Mouse (Mus musculus) forebrain, embryonic 16.5 days (tissue): ENCODE data around the gene Trim68. TPM values are rescaled to one million over a fixed set of nuclear protein-coding genes. Genes with fewer than 3 reads are reported as not detected.

ENCODE experiments used
- ATAC-seq: fragments of 200-750 bp; cut with Nextera tagmentation; 2 replicates; pipeline ENCODE4 v1.8.0; 2017; ENCODE audit warnings: mild to moderate bottlenecking, moderate library complexity
- H3K27ac ChIP-seq: fragments of 300-500 bp; sonication (generic); 2 replicates; pipeline ENCODE4 v1.5.1; 2014; ENCODE audit warnings: low read length, control low read depth
- H3K27me3 ChIP-seq: fragments of 300-500 bp; sonication (generic); replicated peaks from 2 replicates; pipeline ENCODE4 v1.6.1; 2014; ENCODE audit warnings: low read length; ENCODE audit not compliant: control insufficient read depth, insufficient read depth
- H3K36me3 ChIP-seq: fragments of 300-500 bp; sonication (generic); 2 replicates; pipeline ENCODE4 v1.6.1; 2014; ENCODE audit not compliant: control insufficient read depth, insufficient read depth
- H3K4me1 ChIP-seq: fragments of 300-500 bp; sonication (generic); replicated peaks from 2 replicates; pipeline ENCODE4 v1.6.1; 2014; ENCODE audit warnings: low read length; ENCODE audit not compliant: control insufficient read depth, insufficient read depth
- H3K4me2 ChIP-seq: fragments of 300-500 bp; sonication (generic); 2 replicates; pipeline ENCODE4 v1.6.1; 2014; ENCODE audit warnings: mild to moderate bottlenecking, low read length, control low read depth
- H3K4me3 ChIP-seq: fragments of 300-500 bp; sonication (generic); replicated peaks from 2 replicates; pipeline ENCODE4 v1.5.1; 2014; ENCODE audit warnings: mild to moderate bottlenecking, low read length, control low read depth
- H3K9ac ChIP-seq: fragments of 300-500 bp; sonication (generic); replicated peaks from 2 replicates; pipeline ENCODE4 v1.6.1; 2014; ENCODE audit warnings: low read depth, low read length, control low read depth
- H3K9me3 ChIP-seq: fragments of 300-500 bp; sonication (generic); 2 replicates; pipeline ENCODE4 v1.6.1; 2016; ENCODE audit warnings: low read length; ENCODE audit not compliant: control insufficient read depth
- WGBS: fragments of 180-500 bp; shearing (Covaris S2); extraction: QIAGEN DNeasy Blood & Tissue Kit; methylation state at CpG from one replicate; pipeline ENCODE4 v1.1.7; 2014; 5-methylcytosine and 5-hydroxymethylcytosine counted together
- polyA plus RNA-seq: library from polyadenylated mRNA; unstranded; fragments of >200 nt; fragmentation: Nextera tagmentation; extraction: Ambion mirVana; gene quantifications from 2 replicates; pipeline ENCODE4 v1.2.1, GENCODE M21; 2015

Gene Trim68
- 5.6 and 5.8 TPM in 2 replicates for polyA plus RNA-seq

- peak within 1 kb of the TSS; percentile 66 for H3K4me3 ChIP-seq
- peak within 1 kb of the TSS; percentile 78 for H3K9ac ChIP-seq
- peaks cover 6% of the 10 kb centered on the region for H3K4me1 ChIP-seq
- peak; percentile 100 for ATAC-seq
- no peaks in the 10 kb centered on the region for H3K27me3 ChIP-seq
- H3K9me3 ChIP-seq = no peaks in the 10 kb centered on the region
- H3K4me2 ChIP-seq = peak within 1 kb of the TSS; percentile 92
- WGBS = under 1% methylated on average over 40 of the region's 40 CpGs
- peak within 1 kb of the TSS; percentile 24; the same call in 1 of the 2 replicates for H3K27ac ChIP-seq
- no peaks in the 10 kb centered on the region for H3K36me3 ChIP-seq
Measured at GRCm38 (mm10) chr7:102686944-102687501, at the start of gene Trim68. Trim68 (minus strand) TSS chr7:102687327.

- no peak overlapping the region for H3K4me2 ChIP-seq
- no peak for ATAC-seq
- 100% methylated on average over 1 of the region's 1 CpGs for WGBS
- no peaks in the 10 kb centered on the region for H3K27me3 ChIP-seq
- no peak overlapping the region for H3K27ac ChIP-seq
- H3K4me3 ChIP-seq = no peak overlapping the region
- no peak overlapping the region for H3K9ac ChIP-seq
- no peaks in the 10 kb centered on the region for H3K9me3 ChIP-seq
- H3K4me1 ChIP-seq = no peaks in the 10 kb centered on the region
- H3K36me3 ChIP-seq = no peaks in the 10 kb centered on the region
Measured at GRCm38 (mm10) chr7:102733793-102734192, 46.7 kb upstream of the Trim68 start.

DNA sequence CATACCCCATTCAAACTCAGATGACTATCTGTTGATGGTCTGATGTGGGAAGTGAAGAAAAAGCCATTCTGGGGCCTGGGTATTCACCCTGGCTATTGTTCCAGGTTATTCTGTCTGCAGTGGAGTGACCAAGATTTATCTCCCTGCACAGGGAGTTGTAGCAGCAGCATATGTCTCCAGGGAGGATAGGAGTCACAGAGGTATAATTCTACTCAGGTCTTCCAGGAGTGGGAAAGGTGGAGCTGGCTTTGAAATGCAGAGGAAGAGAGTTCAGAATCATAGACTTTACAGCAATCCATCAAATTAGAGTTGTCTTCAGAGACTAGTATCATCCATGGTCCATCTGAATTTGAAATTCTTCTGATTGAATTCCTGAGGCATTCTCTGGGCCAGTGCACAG, 40.3 kb upstream of the Trim68 start, which contains the start of gene Olfr559:
TSS of gene Olfr559 (minus strand) at position 101 of the 400 bp plus-strand sequence.
- no peaks in the 10 kb centered on the region for H3K36me3 ChIP-seq
- no peak within 1 kb of the TSS for H3K9ac ChIP-seq
- H3K9me3 ChIP-seq = no peaks in the 10 kb centered on the region
- no peaks in the 10 kb centered on the region for H3K4me1 ChIP-seq
- no peak within 1 kb of the TSS for H3K4me3 ChIP-seq
- no peaks in the 10 kb centered on the region for H3K27me3 ChIP-seq
- no peak for ATAC-seq
- no peak within 1 kb of the TSS for H3K4me2 ChIP-seq
- no peak within 1 kb of the TSS for H3K27ac ChIP-seq

DNA sequence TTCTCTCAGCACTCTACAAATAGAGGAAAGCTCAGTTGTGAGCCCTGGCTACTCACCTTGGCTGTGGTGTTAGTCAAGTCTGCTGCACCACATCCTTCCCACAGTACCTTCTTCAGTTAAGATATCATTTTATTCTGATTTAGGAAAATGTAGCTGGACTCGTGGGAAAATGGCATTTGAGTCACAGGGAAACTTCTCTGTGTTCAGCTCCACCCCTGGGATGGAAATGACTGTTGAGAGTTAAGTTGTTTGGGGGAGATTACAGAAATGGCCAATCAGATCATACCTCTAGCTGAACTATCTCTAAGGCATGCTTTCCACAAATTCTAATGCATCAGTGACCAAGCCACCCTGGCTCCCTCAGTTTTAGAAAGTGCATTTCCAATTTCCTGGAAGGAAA, 31.8 kb upstream of the Trim68 start, which contains the start of gene Olfr33:
TSS of gene Olfr33 (minus strand) at position 101 of the 400 bp plus-strand sequence.
- Histone ChIP-seq H3K27me3 (no peaks in the 10 kb centered on the region), H3K9me3 (no peaks in the 10 kb centered on the region), H3K4me2 (no peak within 1 kb of the TSS), H3K9ac (no peak within 1 kb of the TSS), H3K4me3 (no peak within 1 kb of the TSS), H3K4me1 (no peaks in the 10 kb centered on the region), H3K27ac (no peak within 1 kb of the TSS), H3K36me3 (no peaks in the 10 kb centered on the region)
- WGBS = 42% methylated on average over 1 of the region's 1 CpGs
- no peak for ATAC-seq

GRCm38 (mm10) chr7:102701915-102702314, 14.8 kb upstream of the Trim68 start, which contains the start of gene Olfr558:
Olfr558 (plus strand) TSS chr7:102702215.
- Histone ChIP-seq H3K27me3 (no peaks in the 10 kb centered on the region), H3K27ac (no peak within 1 kb of the TSS), H3K4me3 (no peak within 1 kb of the TSS), H3K4me1 (no peaks in the 10 kb centered on the region), H3K9ac (no peak within 1 kb of the TSS), H3K9me3 (no peaks in the 10 kb centered on the region), H3K4me2 (no peak within 1 kb of the TSS), H3K36me3 (no peaks in the 10 kb centered on the region)
- ATAC-seq = no peak

GRCm38 (mm10) chr7:102698461-102698860, 11.3 kb upstream of the Trim68 start:
- Histone ChIP-seq H3K36me3 (no peaks in the 10 kb centered on the region), H3K27me3 (no peaks in the 10 kb centered on the region), H3K4me3 (no peak overlapping the region), H3K9ac (no peak overlapping the region), H3K4me1 (no peaks in the 10 kb centered on the region), H3K9me3 (no peaks in the 10 kb centered on the region), H3K4me2 (no peak overlapping the region), H3K27ac (no peak overlapping the region)
- no peak for ATAC-seq
- WGBS = 91% methylated on average over 7 of the region's 7 CpGs

DNA sequence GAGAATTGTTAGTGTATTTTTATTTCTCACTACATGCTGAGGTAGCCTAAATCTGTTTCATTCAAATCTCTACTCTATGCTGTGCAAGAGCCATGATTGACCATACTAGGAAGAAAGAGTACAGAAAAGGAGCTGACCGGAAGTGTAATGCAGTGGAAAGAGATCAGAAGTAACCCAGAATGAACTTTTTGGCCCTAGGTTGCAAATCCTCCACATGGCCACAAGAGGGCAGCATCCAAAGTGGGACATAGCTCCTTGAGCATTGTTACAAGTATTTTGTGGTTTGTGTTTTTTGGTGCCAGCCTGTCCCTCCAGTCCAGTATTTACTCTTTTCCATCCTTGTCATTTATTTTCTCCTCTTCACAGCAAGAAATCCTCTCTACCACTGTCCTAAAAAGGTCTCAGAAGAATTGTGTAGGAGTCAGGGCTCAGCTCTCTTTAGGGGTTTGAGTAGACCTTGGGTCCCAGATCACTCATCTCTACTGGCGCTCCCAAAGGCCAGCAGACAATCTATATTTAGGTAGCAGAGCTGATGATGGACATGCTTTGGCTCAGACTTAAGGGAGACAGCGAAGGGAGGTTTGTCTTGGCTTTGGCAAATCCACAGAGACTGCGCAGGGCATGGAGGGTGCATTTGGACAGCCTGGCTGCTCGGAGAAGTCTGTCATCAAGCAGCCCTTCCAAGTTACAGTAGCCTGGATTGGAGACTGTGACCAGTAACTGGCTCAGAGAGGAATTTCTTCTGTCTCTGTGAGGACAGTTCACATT, 8.4 kb upstream of the Trim68 start, which contains the start of gene Olfr557:
TSS of gene Olfr557 (plus strand) at position 553 of the 768 bp plus-strand sequence.
- H3K27me3 ChIP-seq = no peaks in the 10 kb centered on the region
- H3K9ac ChIP-seq = no peak within 1 kb of the TSS
- H3K36me3 ChIP-seq = no peaks in the 10 kb centered on the region
- H3K9me3 ChIP-seq = no peaks in the 10 kb centered on the region
- no peak for ATAC-seq
- H3K4me2 ChIP-seq = no peak within 1 kb of the TSS
- no peak within 1 kb of the TSS for H3K27ac ChIP-seq
- no peaks in the 10 kb centered on the region for H3K4me1 ChIP-seq
- WGBS = 86% methylated on average over 5 of the region's 5 CpGs
- no peak within 1 kb of the TSS for H3K4me3 ChIP-seq

DNA sequence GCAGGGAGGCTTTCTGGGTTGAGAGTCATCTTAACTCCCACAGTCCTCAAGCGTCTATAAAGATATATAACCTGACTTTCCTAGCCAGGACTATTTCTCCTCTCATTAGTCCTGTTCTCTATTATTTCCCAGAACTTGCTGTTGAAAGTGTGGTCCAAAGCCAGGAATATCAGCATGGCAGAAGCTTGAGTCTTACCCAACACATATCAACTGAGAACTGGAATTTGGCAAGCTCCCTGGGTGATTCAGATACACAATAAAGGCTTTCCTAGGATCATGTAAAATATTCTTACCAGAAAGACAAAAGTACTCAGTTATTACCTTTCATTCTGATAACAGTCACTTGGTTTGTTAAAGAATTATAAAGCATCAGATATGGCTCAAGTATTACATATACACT, 5.2 kb downstream of the Trim68 start:
- no peak overlapping the region for H3K4me2 ChIP-seq
- no peaks in the 10 kb centered on the region for H3K9me3 ChIP-seq
- 84% methylated on average over 1 of the region's 1 CpGs for WGBS
- H3K27ac ChIP-seq = no peak overlapping the region
- no peak overlapping the region for H3K9ac ChIP-seq
- no peak overlapping the region for H3K4me3 ChIP-seq
- 0 out of 2 replicates have a peak, but pooled peaks cover 2% of the 10 kb centered on the region for H3K4me1 ChIP-seq
- no peaks in the 10 kb centered on the region for H3K27me3 ChIP-seq
- ATAC-seq = no peak
- H3K36me3 ChIP-seq = no peaks in the 10 kb centered on the region

DNA sequence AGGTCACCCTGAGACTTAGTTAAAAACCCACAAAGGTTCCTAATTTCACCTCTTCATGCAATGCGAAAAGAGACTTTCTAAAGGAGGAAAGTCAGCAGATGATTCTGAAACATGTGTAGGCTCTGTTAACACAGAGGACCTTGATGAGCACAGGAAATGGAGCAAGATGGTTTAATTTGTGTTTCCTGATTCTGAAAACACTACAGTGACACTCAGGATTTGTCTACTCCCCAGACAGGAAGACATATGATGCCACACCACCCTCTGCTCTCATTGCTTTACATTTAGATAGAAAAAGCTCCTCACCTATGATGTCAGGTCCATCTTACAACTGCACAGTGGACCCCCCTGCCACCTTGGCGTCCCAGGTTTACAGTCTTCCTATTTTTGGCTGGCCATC, 10.9 kb downstream of the Trim68 start:
- no peak overlapping the region for H3K4me3 ChIP-seq
- H3K27me3 ChIP-seq = no peaks in the 10 kb centered on the region
- H3K4me1 ChIP-seq = no peaks in the 10 kb centered on the region
- H3K9ac ChIP-seq = no peak overlapping the region
- no peak for ATAC-seq
- no peaks in the 10 kb centered on the region for H3K36me3 ChIP-seq
- no peak overlapping the region for H3K4me2 ChIP-seq
- no peak overlapping the region for H3K27ac ChIP-seq
- no peaks in the 10 kb centered on the region for H3K9me3 ChIP-seq
- 87% methylated on average over 2 of the region's 2 CpGs for WGBS
